In genomic region chr8:125897868-125898788, GRCm38 (mm10) we compare ENCODE assay signal across 9 mouse cellular contexts. TPM values are rescaled to one million over a fixed set of nuclear protein-coding genes. Genes with fewer than 3 reads are reported as not detected.
DNase-seq lines count a peak whose midpoint lies in the region; ATAC-seq and TF ChIP-seq lines count a peak whose summit lies in the region.
"Had no signal": no experiment of that assay in that cellular context is flagged by ENCODE, and none has a peak within 500 bp of the region (broad histone marks: within the 10 kb centered on the region; RNA-seq: fewer than 3 reads in every experiment).

Gene Pcnx2 (minus strand): TSS chr8:125898317.

- no peak within 1 kb of the TSS for H3K27ac ChIP-seq in lung, embryonic 14.5 days (ENCODE audit: low read depth)
- peak within 1 kb of the TSS; percentile 87 for H3K27ac ChIP-seq in hindbrain, embryonic 15.5 days (replicated peaks)
- no peak within 1 kb of the TSS for H3K27ac ChIP-seq in limb, embryonic 13.5 days

- no peak for TF ChIP-seq CTCF in lung, embryonic 14.5 days (IDR thresholded peaks at IDR 0.05; ENCODE audit: low read depth)

- H3K4me3 ChIP-seq in lung, embryonic 14.5 days (ENCODE audit: low read depth, low read length), result peak within 1 kb of the TSS; percentile 19
- H3K4me3 ChIP-seq in hindbrain, embryonic 15.5 days, result peak within 1 kb of the TSS; percentile 79
- peak within 1 kb of the TSS; percentile 31 for H3K4me3 ChIP-seq in limb, embryonic 13.5 days

- WGBS in lung, embryonic 14.5 days, result 7% methylated on average over 44 of the region's 44 CpGs
- 6% methylated on average over 44 of the region's 44 CpGs for WGBS in hindbrain, embryonic 15.5 days
- WGBS in limb, embryonic 13.5 days, result 8% methylated on average over 44 of the region's 44 CpGs

- no peak within 1 kb of the TSS for H3K9ac ChIP-seq in lung, embryonic 14.5 days
- H3K9ac ChIP-seq in hindbrain, embryonic 15.5 days, result peak within 1 kb of the TSS; percentile 74
- H3K9ac ChIP-seq in limb, embryonic 13.5 days, result no peak within 1 kb of the TSS

- peak; percentile 14; the same call in 1 of the 2 replicates for ATAC-seq in lung, embryonic 14.5 days (ENCODE audit: insufficient read depth)
- ATAC-seq in hindbrain, embryonic 15.5 days (ENCODE audit: low FRiP score, low read depth), result peak; percentile 91
- ATAC-seq in limb, embryonic 13.5 days (ENCODE audit: low FRiP score, low read depth), result no peak

- H3K4me1 ChIP-seq in lung, embryonic 14.5 days (ENCODE audit: insufficient read depth), result no peaks in the 10 kb centered on the region
- peaks cover 16% of the 10 kb centered on the region for H3K4me1 ChIP-seq in hindbrain, embryonic 15.5 days (replicated peaks)
- peaks cover 16% of the 10 kb centered on the region for H3K4me1 ChIP-seq in limb, embryonic 13.5 days

- no peaks in the 10 kb centered on the region for H3K36me3 ChIP-seq in lung, embryonic 14.5 days (ENCODE audit: insufficient read depth)
- no peaks in the 10 kb centered on the region for H3K36me3 ChIP-seq in hindbrain, embryonic 15.5 days
- no peaks in the 10 kb centered on the region for H3K36me3 ChIP-seq in limb, embryonic 13.5 days

- H3K4me2 ChIP-seq in lung, embryonic 14.5 days, result peak within 1 kb of the TSS; percentile 50
- peak within 1 kb of the TSS; percentile 66 for H3K4me2 ChIP-seq in hindbrain, embryonic 15.5 days
- H3K4me2 ChIP-seq in limb, embryonic 13.5 days (replicated peaks), result peak within 1 kb of the TSS; percentile 58

- peaks cover 29% of the 10 kb centered on the region for H3K27me3 ChIP-seq in lung, embryonic 14.5 days (ENCODE audit: insufficient read depth, low read length)
- no peaks in the 10 kb centered on the region for H3K27me3 ChIP-seq in hindbrain, embryonic 15.5 days
- H3K27me3 ChIP-seq in limb, embryonic 13.5 days, result peaks cover 48% of the 10 kb centered on the region

- no peaks in the 10 kb centered on the region for H3K9me3 ChIP-seq in lung, embryonic 14.5 days (ENCODE audit: low read depth, low read length)
- no peaks in the 10 kb centered on the region for H3K9me3 ChIP-seq in hindbrain, embryonic 15.5 days
- no peaks in the 10 kb centered on the region for H3K9me3 ChIP-seq in limb, embryonic 13.5 days

- no peak for DNase-seq in lung, embryonic 14.5 days
- no peak for DNase-seq in lung, postnatal 4 days
- DNase-seq in cerebellum, postnatal 4 days (ENCODE audit: low spot score in 2 of 2), result peak; percentile 35 to 50
- peak; percentile 85 to 86 for DNase-seq in right cerebral cortex, postnatal 36 days (ENCODE audit: low spot score in 2 of 2)
- DNase-seq in gastrocnemius, postnatal 10 days, result no peak
- no peak for DNase-seq in spleen, adult 12 weeks (ENCODE audit: low spot score)

RNA-seq across cellular contexts. Expression of gene Pcnx2, which starts in this region (rescaled TPM):
- 0.15 TPM in 1 of 2 replicates, not detected in the other for polyA plus RNA-seq in lung, embryonic 14.5 days (2014; fragmentation: Nextera tagmentation; extraction: Ambion mirVana)
- 4.5 and 5.2 TPM in 2 replicates for polyA plus RNA-seq in hindbrain, embryonic 15.5 days (2015; fragmentation: Nextera tagmentation; extraction: Ambion mirVana)
- 0.11 and 0.13 TPM in 2 replicates for polyA plus RNA-seq in limb, embryonic 13.5 days (2015; fragmentation: Nextera tagmentation; extraction: Ambion mirVana)
- under 1 TPM; 0.45 to 0.59 TPM for total RNA-seq in gastrocnemius, postnatal 10 days (2021)
- total RNA-seq: neutrophil, adult 5-6 weeks had no signal

Comparison
In these comparisons a context has a peak if more than half of its experiments do, and no peak if none do; other contexts are left out.
1. Peak in ATAC-seq, H3K4me3 ChIP-seq and H3K4me2 ChIP-seq in lung, embryonic 14.5 days; RNA of the gene not detected or under 1 TPM.
2. DNase-seq: peak in cerebellum, postnatal 4 days (2 of 2) and right cerebral cortex, postnatal 36 days (2 of 2); none in lung, embryonic 14.5 days (single experiment), lung, postnatal 4 days (0 of 2), gastrocnemius, postnatal 10 days (single experiment) and spleen, adult 12 weeks (single experiment).
3. H3K4me3 ChIP-seq: peak in every context shown above with its lines; median percentile 79 in hindbrain, embryonic 15.5 days; 31 in limb, embryonic 13.5 days; 19 in lung, embryonic 14.5 days.
4. Peak in every context shown above with its lines, with median percentiles within 50 percentile points of each other: H3K4me2 ChIP-seq.